7 mouse cellular contexts compared by ENCODE assay signal in genomic region chr5:139388694-139389675, GRCm38 (mm10). TPM values are rescaled to one million over a fixed set of nuclear protein-coding genes. Genes with fewer than 3 reads are reported as not detected.
A peak's percentile ranks its signal among the peaks of the same experiment; 100 is the strongest.
DNase-seq lines count a peak whose midpoint lies in the region; ATAC-seq and TF ChIP-seq lines count a peak whose summit lies in the region.

No protein-coding gene starts in this region.

- H3K36me3 ChIP-seq in lung, embryonic 14.5 days (ENCODE audit: insufficient read depth): peaks cover 4% of the 10 kb centered on the region; the same call in 1 of the 2 replicates
- H3K36me3 ChIP-seq in embryonic facial prominence, embryonic 13.5 days: no peaks in the 10 kb centered on the region
- no peaks in the 10 kb centered on the region for H3K36me3 ChIP-seq in hindbrain, embryonic 14.5 days (replicated peaks; ENCODE audit: control insufficient read depth, insufficient read depth)
- H3K36me3 ChIP-seq in liver, embryonic 16.5 days (ENCODE audit: control insufficient read depth, insufficient read depth): peaks cover 35% of the 10 kb centered on the region
- H3K36me3 ChIP-seq in stomach, embryonic 16.5 days (ENCODE audit: control insufficient read depth, insufficient read depth, low read length): no peaks in the 10 kb centered on the region

- H3K4me2 ChIP-seq in lung, embryonic 14.5 days: 0 out of 2 replicates have a peak overlapping the region, but pooled peaks have one; percentile 20
- H3K4me2 ChIP-seq in embryonic facial prominence, embryonic 13.5 days: no peak overlapping the region
- H3K4me2 ChIP-seq in hindbrain, embryonic 14.5 days (replicated peaks): no peak overlapping the region
- peak overlapping the region; percentile 80 for H3K4me2 ChIP-seq in liver, embryonic 16.5 days (ENCODE audit: low read depth, low read length)
- no peak overlapping the region for H3K4me2 ChIP-seq in stomach, embryonic 16.5 days (ENCODE audit: low read depth, low read length)

- H3K4me3 ChIP-seq in lung, embryonic 14.5 days (ENCODE audit: low read depth, low read length): no peak overlapping the region
- H3K4me3 ChIP-seq in embryonic facial prominence, embryonic 13.5 days: no peak overlapping the region
- H3K4me3 ChIP-seq in hindbrain, embryonic 14.5 days (replicated peaks; ENCODE audit: low read length): no peak overlapping the region
- H3K4me3 ChIP-seq in liver, embryonic 16.5 days (ENCODE audit: low read depth, low read length): peak overlapping the region; percentile 78
- no peak overlapping the region for H3K4me3 ChIP-seq in stomach, embryonic 16.5 days (replicated peaks; ENCODE audit: low read length)

- peak overlapping the region; percentile 86 for H3K27ac ChIP-seq in lung, embryonic 14.5 days (ENCODE audit: low read depth)
- peak overlapping the region; percentile 85 for H3K27ac ChIP-seq in embryonic facial prominence, embryonic 13.5 days
- H3K27ac ChIP-seq in hindbrain, embryonic 14.5 days: peak overlapping the region; percentile 62
- H3K27ac ChIP-seq in liver, embryonic 16.5 days (ENCODE audit: low read length): peak overlapping the region; percentile 100
- H3K27ac ChIP-seq in stomach, embryonic 16.5 days (ENCODE audit: low read length): peak overlapping the region; percentile 84

- ATAC-seq in lung, embryonic 14.5 days (ENCODE audit: insufficient read depth): no peak
- ATAC-seq in embryonic facial prominence, embryonic 13.5 days (ENCODE audit: insufficient number of reproducible peaks, insufficient read depth, low FRiP score, low TSS enrichment, low read depth): no peak
- no peak for ATAC-seq in hindbrain, embryonic 14.5 days (ENCODE audit: low FRiP score)
- peak; percentile 76 for ATAC-seq in liver, embryonic 16.5 days (ENCODE audit: low read depth)
- peak; percentile 9; the same call in 1 of the 2 replicates for ATAC-seq in stomach, embryonic 16.5 days (ENCODE audit: insufficient read depth, low FRiP score)

- no peaks in the 10 kb centered on the region for H3K27me3 ChIP-seq in lung, embryonic 14.5 days (ENCODE audit: insufficient read depth, low read length)
- H3K27me3 ChIP-seq in embryonic facial prominence, embryonic 13.5 days: no peaks in the 10 kb centered on the region
- no peaks in the 10 kb centered on the region for H3K27me3 ChIP-seq in hindbrain, embryonic 14.5 days (ENCODE audit: control insufficient read depth, insufficient read depth, low read length)
- no peaks in the 10 kb centered on the region for H3K27me3 ChIP-seq in liver, embryonic 16.5 days (ENCODE audit: control insufficient read depth, insufficient read depth, low read depth, low read length)
- no peaks in the 10 kb centered on the region for H3K27me3 ChIP-seq in stomach, embryonic 16.5 days (ENCODE audit: control insufficient read depth, insufficient read depth, low read length)

- H3K9ac ChIP-seq in lung, embryonic 14.5 days: peak overlapping the region; percentile 13; the same call in 1 of the 2 replicates
- peak overlapping the region; percentile 46; the same call in 1 of the 2 replicates for H3K9ac ChIP-seq in embryonic facial prominence, embryonic 13.5 days
- H3K9ac ChIP-seq in hindbrain, embryonic 14.5 days: no peak overlapping the region
- H3K9ac ChIP-seq in liver, embryonic 16.5 days (ENCODE audit: low read depth, low read length): peak overlapping the region; percentile 96
- H3K9ac ChIP-seq in stomach, embryonic 16.5 days (ENCODE audit: low read length): peak overlapping the region; percentile 51

- H3K9me3 ChIP-seq in lung, embryonic 14.5 days (ENCODE audit: low read depth, low read length): no peaks in the 10 kb centered on the region
- no peaks in the 10 kb centered on the region for H3K9me3 ChIP-seq in embryonic facial prominence, embryonic 13.5 days
- H3K9me3 ChIP-seq in hindbrain, embryonic 14.5 days (ENCODE audit: control insufficient read depth, low read length): no peaks in the 10 kb centered on the region
- H3K9me3 ChIP-seq in liver, embryonic 16.5 days (replicated peaks; ENCODE audit: control insufficient read depth, low read length): no peaks in the 10 kb centered on the region
- no peaks in the 10 kb centered on the region for H3K9me3 ChIP-seq in stomach, embryonic 16.5 days (replicated peaks; ENCODE audit: control insufficient read depth, low read length)

- DNase-seq in lung, embryonic 14.5 days: no peak
- no peak for DNase-seq in lung, adult 18-20 months
- no peak for DNase-seq in hindbrain, embryonic 14.5 days (ENCODE audit: low spot score)
- no peak for DNase-seq in cerebellum, adult 11-12 months

- 62% methylated on average over 17 of the region's 17 CpGs for whole genome bisulfite sequencing in lung, embryonic 14.5 days
- WGBS in embryonic facial prominence, embryonic 13.5 days: 65% methylated on average over 17 of the region's 17 CpGs
- WGBS in hindbrain, embryonic 14.5 days: 73% methylated on average over 17 of the region's 17 CpGs
- WGBS in liver, embryonic 16.5 days (ENCODE audit: insufficient replicate concordance): 34% methylated on average over 17 of the region's 17 CpGs
- WGBS in stomach, embryonic 16.5 days: 62% methylated on average over 17 of the region's 17 CpGs

- peaks cover 26% of the 10 kb centered on the region for H3K4me1 ChIP-seq in lung, embryonic 14.5 days (ENCODE audit: insufficient read depth)
- H3K4me1 ChIP-seq in embryonic facial prominence, embryonic 13.5 days: peaks cover 38% of the 10 kb centered on the region
- H3K4me1 ChIP-seq in hindbrain, embryonic 14.5 days (replicated peaks; ENCODE audit: control insufficient read depth, insufficient read depth, low read length): peaks cover 21% of the 10 kb centered on the region
- peaks cover 87% of the 10 kb centered on the region for H3K4me1 ChIP-seq in liver, embryonic 16.5 days (ENCODE audit: control insufficient read depth, low read depth, low read length)
- peaks cover 25% of the 10 kb centered on the region for H3K4me1 ChIP-seq in stomach, embryonic 16.5 days (ENCODE audit: control insufficient read depth, insufficient read depth, low read length)

- TF ChIP-seq CTCF in lung, embryonic 14.5 days (IDR thresholded peaks at IDR 0.05; ENCODE audit: low read depth): no peak

RNA-seq across cellular contexts. Expression of gene Gpr146, which starts 11.5 kb away (rescaled TPM):
- polyA plus RNA-seq in lung, embryonic 14.5 days (2014; fragmentation: Nextera tagmentation; extraction: Ambion mirVana): 3.5 and 4.3 TPM in 2 replicates
- polyA plus RNA-seq in embryonic facial prominence, embryonic 13.5 days (2015; fragmentation: Nextera tagmentation; extraction: Ambion mirVana): 1.7 and 2.5 TPM in 2 replicates
- polyA plus RNA-seq in hindbrain, embryonic 14.5 days (2014; fragmentation: Nextera tagmentation; extraction: Ambion mirVana): 1.4 and 2.7 TPM in 2 replicates
- 20.6 and 24.1 TPM in 2 replicates for polyA plus RNA-seq in liver, embryonic 16.5 days (2015; fragmentation: Nextera tagmentation; extraction: Ambion mirVana)
- polyA plus RNA-seq in stomach, embryonic 16.5 days (2015; fragmentation: Nextera tagmentation; extraction: Ambion mirVana): 3.1 and 4.2 TPM in 2 replicates

RNA-seq across cellular contexts. Expression of gene C130050O18Rik, which starts 16.1 kb away (rescaled TPM):
- polyA plus RNA-seq in lung, embryonic 14.5 days (2014; fragmentation: Nextera tagmentation; extraction: Ambion mirVana): 1.1 TPM in 2 replicates
- 3.1 and 3.5 TPM in 2 replicates for polyA plus RNA-seq in embryonic facial prominence, embryonic 13.5 days (2015; fragmentation: Nextera tagmentation; extraction: Ambion mirVana)
- polyA plus RNA-seq in hindbrain, embryonic 14.5 days (2014; fragmentation: Nextera tagmentation; extraction: Ambion mirVana): 0.26 and 0.32 TPM in 2 replicates
- 1.2 and 1.6 TPM in 2 replicates for polyA plus RNA-seq in liver, embryonic 16.5 days (2015; fragmentation: Nextera tagmentation; extraction: Ambion mirVana)
- 0.80 and 1.2 TPM in 2 replicates for polyA plus RNA-seq in stomach, embryonic 16.5 days (2015; fragmentation: Nextera tagmentation; extraction: Ambion mirVana)

RNA-seq across cellular contexts. Expression of gene Gper1, which starts 34.0 kb away (rescaled TPM):
- polyA plus RNA-seq in lung, embryonic 14.5 days (2014; fragmentation: Nextera tagmentation; extraction: Ambion mirVana): 5.5 and 5.9 TPM in 2 replicates
- polyA plus RNA-seq in embryonic facial prominence, embryonic 13.5 days (2015; fragmentation: Nextera tagmentation; extraction: Ambion mirVana): 1.2 and 1.6 TPM in 2 replicates
- 7.5 TPM in 2 replicates for polyA plus RNA-seq in hindbrain, embryonic 14.5 days (2014; fragmentation: Nextera tagmentation; extraction: Ambion mirVana)
- polyA plus RNA-seq in liver, embryonic 16.5 days (2015; fragmentation: Nextera tagmentation; extraction: Ambion mirVana): 0.07 and 0.15 TPM in 2 replicates
- polyA plus RNA-seq in stomach, embryonic 16.5 days (2015; fragmentation: Nextera tagmentation; extraction: Ambion mirVana): 2.9 and 3.6 TPM in 2 replicates

RNA-seq across cellular contexts. Expression of gene Cyp2w1, which starts 36.6 kb away (rescaled TPM):
- not detected in 2 replicates for polyA plus RNA-seq in lung, embryonic 14.5 days (2014; fragmentation: Nextera tagmentation; extraction: Ambion mirVana)
- polyA plus RNA-seq in embryonic facial prominence, embryonic 13.5 days (2015; fragmentation: Nextera tagmentation; extraction: Ambion mirVana): 12.8 and 17.0 TPM in 2 replicates
- not detected in 2 replicates for polyA plus RNA-seq in hindbrain, embryonic 14.5 days (2014; fragmentation: Nextera tagmentation; extraction: Ambion mirVana)
- 0.42 TPM in 1 of 2 replicates, not detected in the other for polyA plus RNA-seq in liver, embryonic 16.5 days (2015; fragmentation: Nextera tagmentation; extraction: Ambion mirVana)
- 11.4 and 11.5 TPM in 2 replicates for polyA plus RNA-seq in stomach, embryonic 16.5 days (2015; fragmentation: Nextera tagmentation; extraction: Ambion mirVana)

RNA-seq across cellular contexts. Expression of gene Cox19, which starts 37.8 kb away (rescaled TPM):
- 102 and 106 TPM in 2 replicates for polyA plus RNA-seq in lung, embryonic 14.5 days (2014; fragmentation: Nextera tagmentation; extraction: Ambion mirVana)
- polyA plus RNA-seq in embryonic facial prominence, embryonic 13.5 days (2015; fragmentation: Nextera tagmentation; extraction: Ambion mirVana): 88.4 and 108 TPM in 2 replicates
- polyA plus RNA-seq in hindbrain, embryonic 14.5 days (2014; fragmentation: Nextera tagmentation; extraction: Ambion mirVana): 110 and 113 TPM in 2 replicates
- 42.2 and 48.1 TPM in 2 replicates for polyA plus RNA-seq in liver, embryonic 16.5 days (2015; fragmentation: Nextera tagmentation; extraction: Ambion mirVana)
- 107 and 114 TPM in 2 replicates for polyA plus RNA-seq in stomach, embryonic 16.5 days (2015; fragmentation: Nextera tagmentation; extraction: Ambion mirVana)

Comparison
In these comparisons a context has a peak if more than half of its experiments do, and no peak if none do; other contexts are left out.
1. ATAC-seq: peak in liver, embryonic 16.5 days (single experiment) and stomach, embryonic 16.5 days (single experiment); none in lung, embryonic 14.5 days (single experiment), embryonic facial prominence, embryonic 13.5 days (single experiment) and hindbrain, embryonic 14.5 days (single experiment).
2. H3K4me2 ChIP-seq: peak in lung, embryonic 14.5 days (single experiment) and liver, embryonic 16.5 days (single experiment); none in embryonic facial prominence, embryonic 13.5 days (single experiment), hindbrain, embryonic 14.5 days (single experiment) and stomach, embryonic 16.5 days (single experiment).
3. Peak in every context shown above with its lines, with median percentiles within 50 percentile points of each other: H3K27ac ChIP-seq.